Mouse (Mus musculus): ENCODE results near the gene Gpc4. TPM values are rescaled to one million over a fixed set of nuclear protein-coding genes. Genes with fewer than 3 reads are reported as not detected.

Gene Gpc4
- polyA plus RNA-seq, 1 experiment from 2014 or later = 35.3 TPM

GRCm38 (mm10) chrX:52163418-52164133, 1.5 kb downstream of the Gpc4 start:
- H3K27me3 ChIP-seq (replicated peaks; ENCODE audit: low read depth, poor library complexity, severe bottlenecking) = peaks cover 58% of the 10 kb centered on the region
- H3K36me3 ChIP-seq (replicated peaks) = no peaks in the 10 kb centered on the region
- H3K27ac ChIP-seq (replicated peaks) = peak overlapping the region; percentile 86
- H3K9me3 ChIP-seq = no peaks in the 10 kb centered on the region
- H3K4me1 ChIP-seq = peaks cover 6% of the 10 kb centered on the region
- 15% methylated on average over 25 of the region's 25 CpGs for WGBS
- peak overlapping the region; percentile 66 for H3K4me3 ChIP-seq
- DNase-seq (ENCODE audit: low spot score) = peak; percentile 43

GRCm38 (mm10) chrX:52162756-52163155, 2.3 kb downstream of the Gpc4 start:
- DNase-seq (ENCODE audit: low spot score) = no peak
- no peaks in the 10 kb centered on the region for H3K36me3 ChIP-seq (replicated peaks)
- no peak overlapping the region for H3K27ac ChIP-seq (replicated peaks)
- H3K4me3 ChIP-seq = peak overlapping the region; percentile 66
- H3K9me3 ChIP-seq = no peaks in the 10 kb centered on the region
- H3K27me3 ChIP-seq (replicated peaks; ENCODE audit: low read depth, poor library complexity, severe bottlenecking) = peaks cover 52% of the 10 kb centered on the region
- WGBS = 29% methylated on average over 6 of the region's 6 CpGs
- H3K4me1 ChIP-seq = peaks cover 6% of the 10 kb centered on the region

- no peak for DNase-seq (ENCODE audit: low spot score)
- no peak overlapping the region for H3K27ac ChIP-seq (replicated peaks)
- no peaks in the 10 kb centered on the region for H3K36me3 ChIP-seq (replicated peaks)
- peaks cover 52% of the 10 kb centered on the region for H3K27me3 ChIP-seq (replicated peaks; ENCODE audit: low read depth, poor library complexity, severe bottlenecking)
- WGBS = 53% methylated on average over 1 of the region's 1 CpGs
- peak overlapping the region; percentile 66 for H3K4me3 ChIP-seq
- peaks cover 6% of the 10 kb centered on the region for H3K4me1 ChIP-seq
- no peaks in the 10 kb centered on the region for H3K9me3 ChIP-seq
These were observed 2.8 kb downstream of the Gpc4 start for GRCm38 (mm10) chrX:52162206-52162605.

GRCm38 (mm10) chrX:52159621-52160020, 5.4 kb downstream of the Gpc4 start:
- H3K27me3 ChIP-seq (replicated peaks; ENCODE audit: low read depth, poor library complexity, severe bottlenecking) = peaks cover 26% of the 10 kb centered on the region
- no peak for DNase-seq (ENCODE audit: low spot score)
- no peak overlapping the region for H3K27ac ChIP-seq (replicated peaks)
- no peak overlapping the region for H3K4me3 ChIP-seq
- no peaks in the 10 kb centered on the region for H3K9me3 ChIP-seq
- H3K4me1 ChIP-seq = peaks cover 6% of the 10 kb centered on the region
- H3K36me3 ChIP-seq (replicated peaks) = no peaks in the 10 kb centered on the region
- 78% methylated on average over 5 of the region's 5 CpGs for WGBS

GRCm38 (mm10) chrX:52155408-52155953, 9.6 kb downstream of the Gpc4 start:
- 81% methylated on average over 7 of the region's 7 CpGs for WGBS
- Histone ChIP-seq H3K4me1 (0 out of 2 replicates have a peak, but pooled peaks cover 2% of the 10 kb centered on the region), H3K27me3 (replicated peaks; ENCODE audit: low read depth, poor library complexity, severe bottlenecking) (peaks cover 14% of the 10 kb centered on the region; the same call in 1 of the 2 replicates), H3K36me3 (replicated peaks) (no peaks in the 10 kb centered on the region), H3K4me3 (no peak overlapping the region), H3K27ac (replicated peaks) (no peak overlapping the region), H3K9me3 (no peaks in the 10 kb centered on the region)
- no peak for DNase-seq (ENCODE audit: low spot score)

GRCm38 (mm10) chrX:52154821-52155220, 10.2 kb downstream of the Gpc4 start:
- 0 out of 2 replicates have a peak, but pooled peaks cover 2% of the 10 kb centered on the region for H3K4me1 ChIP-seq
- H3K27ac ChIP-seq (replicated peaks) = no peak overlapping the region
- H3K9me3 ChIP-seq = no peaks in the 10 kb centered on the region
- H3K36me3 ChIP-seq (replicated peaks) = no peaks in the 10 kb centered on the region
- WGBS = 93% methylated on average over 4 of the region's 4 CpGs
- peaks cover 14% of the 10 kb centered on the region; the same call in 1 of the 2 replicates for H3K27me3 ChIP-seq (replicated peaks; ENCODE audit: low read depth, poor library complexity, severe bottlenecking)
- DNase-seq (ENCODE audit: low spot score) = no peak
- H3K4me3 ChIP-seq = no peak overlapping the region

- Histone ChIP-seq H3K27ac (replicated peaks) (no peak overlapping the region; the same call in 1 of the 2 replicates), H3K4me3 (no peak overlapping the region), H3K27me3 (replicated peaks; ENCODE audit: low read depth, poor library complexity, severe bottlenecking) (peaks cover 14% of the 10 kb centered on the region; the same call in 1 of the 2 replicates), H3K36me3 (replicated peaks) (no peaks in the 10 kb centered on the region), H3K9me3 (no peaks in the 10 kb centered on the region), H3K4me1 (0 out of 2 replicates have a peak, but pooled peaks cover 2% of the 10 kb centered on the region)
- DNase-seq (ENCODE audit: low spot score) = no peak
- WGBS = 81% methylated on average over 4 of the region's 4 CpGs
These were observed 11.6 kb downstream of the Gpc4 start for GRCm38 (mm10) chrX:52153451-52153850.

GRCm38 (mm10) chrX:52152961-52153360, 12.1 kb downstream of the Gpc4 start:
- no peaks in the 10 kb centered on the region for H3K36me3 ChIP-seq (replicated peaks)
- no peak overlapping the region for H3K4me3 ChIP-seq
- no peaks in the 10 kb centered on the region for H3K9me3 ChIP-seq
- peaks cover 14% of the 10 kb centered on the region; the same call in 1 of the 2 replicates for H3K27me3 ChIP-seq (replicated peaks; ENCODE audit: low read depth, poor library complexity, severe bottlenecking)
- no peak overlapping the region for H3K27ac ChIP-seq (replicated peaks)
- WGBS = 76% methylated on average over 5 of the region's 5 CpGs
- no peak for DNase-seq (ENCODE audit: low spot score)
- H3K4me1 ChIP-seq = 0 out of 2 replicates have a peak, but pooled peaks cover 2% of the 10 kb centered on the region

GRCm38 (mm10) chrX:52151555-52151954, 13.5 kb downstream of the Gpc4 start:
- WGBS = 90% methylated on average over 5 of the region's 5 CpGs
- DNase-seq (ENCODE audit: low spot score) = no peak
- H3K4me3 ChIP-seq = no peak overlapping the region
- H3K36me3 ChIP-seq (replicated peaks) = no peaks in the 10 kb centered on the region
- H3K9me3 ChIP-seq = no peaks in the 10 kb centered on the region
- H3K27ac ChIP-seq (replicated peaks) = no peak overlapping the region
- H3K4me1 ChIP-seq = 0 out of 2 replicates have a peak, but pooled peaks cover 2% of the 10 kb centered on the region
- H3K27me3 ChIP-seq (replicated peaks; ENCODE audit: low read depth, poor library complexity, severe bottlenecking) = peaks cover 14% of the 10 kb centered on the region; the same call in 1 of the 2 replicates

GRCm38 (mm10) chrX:52151100-52151499, 14.0 kb downstream of the Gpc4 start:
- no peak overlapping the region for H3K4me3 ChIP-seq
- no peaks in the 10 kb centered on the region for H3K36me3 ChIP-seq (replicated peaks)
- peaks cover 14% of the 10 kb centered on the region; the same call in 1 of the 2 replicates for H3K27me3 ChIP-seq (replicated peaks; ENCODE audit: low read depth, poor library complexity, severe bottlenecking)
- 0 out of 2 replicates have a peak, but pooled peaks cover 2% of the 10 kb centered on the region for H3K4me1 ChIP-seq
- WGBS = 74% methylated on average over 7 of the region's 7 CpGs
- H3K9me3 ChIP-seq = no peaks in the 10 kb centered on the region
- H3K27ac ChIP-seq (replicated peaks) = no peak overlapping the region
- no peak for DNase-seq (ENCODE audit: low spot score)

GRCm38 (mm10) chrX:52145563-52145962, 19.5 kb downstream of the Gpc4 start:
- Histone ChIP-seq H3K27ac (replicated peaks) (no peak overlapping the region), H3K4me1 (no peaks in the 10 kb centered on the region), H3K4me3 (no peak overlapping the region), H3K27me3 (replicated peaks; ENCODE audit: low read depth, poor library complexity, severe bottlenecking) (peaks cover 11% of the 10 kb centered on the region), H3K9me3 (no peaks in the 10 kb centered on the region), H3K36me3 (replicated peaks) (no peaks in the 10 kb centered on the region)
- DNase-seq (ENCODE audit: low spot score) = no peak

- H3K4me1 ChIP-seq = no peaks in the 10 kb centered on the region
- WGBS = 73% methylated on average over 7 of the region's 7 CpGs
- no peaks in the 10 kb centered on the region for H3K36me3 ChIP-seq (replicated peaks)
- H3K27ac ChIP-seq (replicated peaks) = no peak overlapping the region
- no peak for DNase-seq (ENCODE audit: low spot score)
- peaks cover 11% of the 10 kb centered on the region for H3K27me3 ChIP-seq (replicated peaks; ENCODE audit: low read depth, poor library complexity, severe bottlenecking)
- no peaks in the 10 kb centered on the region for H3K9me3 ChIP-seq
- H3K4me3 ChIP-seq = no peak overlapping the region
These were observed 20.6 kb downstream of the Gpc4 start for GRCm38 (mm10) chrX:52144491-52144890.

- H3K27ac ChIP-seq (replicated peaks) = no peak overlapping the region
- no peaks in the 10 kb centered on the region for H3K9me3 ChIP-seq
- H3K36me3 ChIP-seq (replicated peaks) = no peaks in the 10 kb centered on the region
- no peaks in the 10 kb centered on the region for H3K4me1 ChIP-seq
- DNase-seq (ENCODE audit: low spot score) = no peak
- no peak overlapping the region for H3K4me3 ChIP-seq
- peaks cover 15% of the 10 kb centered on the region for H3K27me3 ChIP-seq (replicated peaks; ENCODE audit: low read depth, poor library complexity, severe bottlenecking)
These were observed 24.7 kb downstream of the Gpc4 start for GRCm38 (mm10) chrX:52140316-52140715.

All from embryonic facial prominence, embryonic 10.5 days (tissue).